Mouse (Mus musculus): Measurements from ENCODE around the gene Cx3cr1. TPM values are rescaled to one million over a fixed set of nuclear protein-coding genes. Genes with fewer than 3 reads are reported as not detected.

The Cx3cr1 gene
- polyA plus RNA-seq, 1 experiment = 14.4 TPM

DNA sequence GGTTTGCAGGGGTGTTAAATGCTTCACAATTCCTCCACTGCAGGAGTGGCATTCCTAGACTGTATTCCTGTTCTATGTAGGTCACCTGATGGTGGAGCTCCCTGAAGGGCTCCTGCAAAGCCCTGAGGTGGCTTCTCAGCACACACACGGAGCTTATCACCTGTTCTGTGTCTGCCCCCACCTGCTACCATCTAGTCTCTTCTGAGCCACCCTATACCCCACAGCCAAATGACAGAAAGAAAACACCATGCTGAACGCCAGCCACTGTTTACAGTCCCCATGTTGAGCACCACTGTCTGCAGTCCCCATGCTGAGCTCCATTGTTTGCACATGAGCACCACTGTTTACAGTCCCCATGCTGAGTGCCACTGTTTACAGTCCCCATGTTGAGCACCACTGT, 89.9 kb downstream of the Cx3cr1 start:
- WGBS = 47% methylated on average over 2 of the region's 2 CpGs
- no peak for TF ChIP-seq POLR2A (IDR thresholded peaks at IDR 0.05; ENCODE audit: low read depth, low read length)
- no peak for TF ChIP-seq CTCF (IDR thresholded peaks at IDR 0.05; ENCODE audit: extremely low read depth, insufficient read depth, insufficient read length, insufficient replicate concordance)
- Histone ChIP-seq H3K4me3 (ENCODE audit: extremely low read depth, insufficient read depth, insufficient read length) (no peak overlapping the region), H3K27me3 (ENCODE audit: control insufficient read depth, insufficient read depth, low read length) (no peaks in the 10 kb centered on the region), H3K27ac (ENCODE audit: insufficient read depth, low read length) (peak overlapping the region; percentile 32; the same call in 1 of the 2 replicates), H3K4me1 (ENCODE audit: control insufficient read depth, insufficient read depth, insufficient read length) (peaks cover 29% of the 10 kb centered on the region; the same call in 1 of the 2 replicates), H3K36me3 (ENCODE audit: control insufficient read depth, insufficient read depth, low read length) (peaks cover 6% of the 10 kb centered on the region)
- no peak for DNase-seq (ENCODE audit: low read depth in 1 of 2, low spot score in 2 of 2)

DNA sequence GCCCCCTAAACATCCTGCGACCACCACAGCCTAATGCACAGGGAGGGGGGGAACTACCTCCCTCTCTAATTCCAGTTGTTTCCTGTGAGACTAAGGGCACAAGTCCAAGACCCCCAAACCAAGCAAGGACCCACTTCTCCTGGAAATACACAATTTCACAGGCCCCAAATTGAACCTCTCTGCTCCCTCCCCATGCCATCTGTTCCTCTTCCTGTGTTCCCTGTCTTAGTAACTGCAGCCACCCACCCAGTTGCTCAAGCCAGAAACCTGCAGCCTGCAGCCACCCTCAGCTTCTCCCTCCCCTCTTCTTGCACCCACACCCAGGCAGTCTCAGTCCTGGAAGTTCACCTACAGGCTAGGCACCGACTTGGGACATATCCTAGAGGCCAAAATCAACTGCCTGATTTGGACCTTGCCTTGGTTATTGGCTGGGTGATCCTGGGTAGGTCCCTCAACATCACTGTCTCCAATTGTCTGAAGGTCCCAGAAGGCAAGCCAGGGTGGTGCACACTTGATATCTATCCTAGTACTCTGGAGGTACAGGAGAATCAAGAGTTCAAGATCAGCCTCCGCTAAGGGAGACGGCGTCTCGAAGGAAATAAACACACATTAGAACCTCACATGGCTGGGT, 90.8 kb downstream of the Cx3cr1 start:
- Histone ChIP-seq H3K27ac (ENCODE audit: insufficient read depth, low read length) (peak overlapping the region; percentile 91), H3K4me1 (ENCODE audit: control insufficient read depth, insufficient read depth, insufficient read length) (peaks cover 29% of the 10 kb centered on the region; the same call in 1 of the 2 replicates), H3K4me3 (ENCODE audit: extremely low read depth, insufficient read depth, insufficient read length) (peak overlapping the region; percentile 12; the same call in 1 of the 2 replicates), H3K27me3 (ENCODE audit: control insufficient read depth, insufficient read depth, low read length) (no peaks in the 10 kb centered on the region), H3K36me3 (ENCODE audit: control insufficient read depth, insufficient read depth, low read length) (peaks cover 11% of the 10 kb centered on the region)
- DNase-seq (ENCODE audit: low read depth in 1 of 2, low spot score in 2 of 2) = no peak
- WGBS = 49% methylated on average over 6 of the region's 6 CpGs
- TF ChIP-seq POLR2A (IDR thresholded peaks at IDR 0.05; ENCODE audit: low read depth, low read length) (no peak), CTCF (IDR thresholded peaks at IDR 0.05; ENCODE audit: extremely low read depth, insufficient read depth, insufficient read length, insufficient replicate concordance) (no peak)

DNA sequence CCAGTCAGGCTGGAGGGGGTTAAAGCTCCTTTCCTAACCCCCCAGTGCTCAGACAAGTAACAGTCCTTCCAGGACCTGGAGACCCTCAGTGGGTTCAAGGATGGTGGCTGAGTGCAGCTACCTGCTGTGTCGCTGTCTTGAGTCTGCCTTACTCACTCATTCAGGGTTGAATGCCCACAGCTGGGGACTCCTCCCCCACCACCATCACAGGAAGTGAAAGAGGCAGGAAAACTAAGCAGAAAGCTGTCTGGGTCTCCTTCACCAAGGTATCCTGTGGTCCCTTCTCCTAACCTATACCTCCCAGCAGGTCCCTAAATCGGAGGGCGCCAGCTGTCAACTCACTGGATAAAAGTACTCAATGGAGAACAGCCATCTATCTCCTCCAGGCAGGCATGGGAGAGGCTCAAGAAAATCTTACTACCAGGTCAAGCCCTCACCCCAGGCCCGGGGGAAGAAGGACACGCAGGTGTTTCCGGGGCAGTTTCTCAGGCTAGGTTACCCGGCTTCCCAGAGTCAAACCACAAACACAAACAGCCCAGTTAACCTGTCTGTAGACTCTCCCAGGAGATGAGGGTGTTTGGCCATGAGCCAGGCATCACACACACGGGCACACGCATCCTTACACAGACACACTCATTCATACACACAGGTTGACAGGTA, 91.4 kb downstream of the Cx3cr1 start:
- DNase-seq (ENCODE audit: low read depth in 1 of 2, low spot score in 2 of 2) = peak; percentile 57 to 79
- peaks cover 29% of the 10 kb centered on the region; the same call in 1 of the 2 replicates for H3K4me1 ChIP-seq (ENCODE audit: control insufficient read depth, insufficient read depth, insufficient read length)
- H3K27me3 ChIP-seq (ENCODE audit: control insufficient read depth, insufficient read depth, low read length) = no peaks in the 10 kb centered on the region
- peak overlapping the region; percentile 64 for H3K4me3 ChIP-seq (ENCODE audit: extremely low read depth, insufficient read depth, insufficient read length)
- TF ChIP-seq POLR2A (IDR thresholded peaks at IDR 0.05; ENCODE audit: low read depth, low read length) = no peak; the same call in 1 of the 2 replicates
- TF ChIP-seq CTCF (IDR thresholded peaks at IDR 0.05; ENCODE audit: extremely low read depth, insufficient read depth, insufficient read length, insufficient replicate concordance) = no peak
- WGBS = 4% methylated on average over 9 of the region's 9 CpGs
- H3K36me3 ChIP-seq (ENCODE audit: control insufficient read depth, insufficient read depth, low read length) = peaks cover 17% of the 10 kb centered on the region
- H3K27ac ChIP-seq (ENCODE audit: insufficient read depth, low read length) = peak overlapping the region; percentile 91

DNA sequence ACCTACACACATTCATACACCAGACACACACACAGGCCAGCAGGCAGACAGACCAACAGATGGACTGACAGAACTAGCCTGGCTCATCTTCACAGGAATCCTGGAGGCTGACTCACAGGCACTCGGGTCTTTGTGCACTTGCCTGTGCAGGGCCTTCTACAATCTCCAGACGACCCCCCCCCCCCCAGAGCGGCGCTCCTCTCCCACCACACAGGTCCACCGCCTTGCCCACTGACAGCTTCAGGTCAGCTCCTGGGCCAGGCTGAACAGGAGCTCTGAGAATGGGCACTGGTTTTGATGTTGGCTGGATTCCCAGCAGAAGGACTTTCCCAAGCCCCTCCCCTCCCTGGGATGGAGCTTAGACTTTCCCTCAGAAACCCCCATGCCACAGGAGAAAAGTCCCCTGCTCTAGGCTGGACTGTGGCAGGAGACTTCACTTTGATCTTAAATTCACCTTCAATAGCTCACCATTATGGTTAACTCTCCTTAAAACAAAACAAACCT, 92.1 kb downstream of the Cx3cr1 start:
- Histone ChIP-seq H3K4me3 (ENCODE audit: extremely low read depth, insufficient read depth, insufficient read length) (peak overlapping the region; percentile 64), H3K4me1 (ENCODE audit: control insufficient read depth, insufficient read depth, insufficient read length) (peaks cover 29% of the 10 kb centered on the region; the same call in 1 of the 2 replicates), H3K36me3 (ENCODE audit: control insufficient read depth, insufficient read depth, low read length) (peaks cover 24% of the 10 kb centered on the region), H3K27me3 (ENCODE audit: control insufficient read depth, insufficient read depth, low read length) (no peaks in the 10 kb centered on the region), H3K27ac (ENCODE audit: insufficient read depth, low read length) (peak overlapping the region; percentile 91)
- WGBS = 8% methylated on average over 5 of the region's 5 CpGs
- DNase-seq (ENCODE audit: low read depth in 1 of 2, low spot score in 2 of 2) = no peak
- no peak for TF ChIP-seq POLR2A (IDR thresholded peaks at IDR 0.05; ENCODE audit: low read depth, low read length)
- no peak for TF ChIP-seq CTCF (IDR thresholded peaks at IDR 0.05; ENCODE audit: extremely low read depth, insufficient read depth, insufficient read length, insufficient replicate concordance)

DNA sequence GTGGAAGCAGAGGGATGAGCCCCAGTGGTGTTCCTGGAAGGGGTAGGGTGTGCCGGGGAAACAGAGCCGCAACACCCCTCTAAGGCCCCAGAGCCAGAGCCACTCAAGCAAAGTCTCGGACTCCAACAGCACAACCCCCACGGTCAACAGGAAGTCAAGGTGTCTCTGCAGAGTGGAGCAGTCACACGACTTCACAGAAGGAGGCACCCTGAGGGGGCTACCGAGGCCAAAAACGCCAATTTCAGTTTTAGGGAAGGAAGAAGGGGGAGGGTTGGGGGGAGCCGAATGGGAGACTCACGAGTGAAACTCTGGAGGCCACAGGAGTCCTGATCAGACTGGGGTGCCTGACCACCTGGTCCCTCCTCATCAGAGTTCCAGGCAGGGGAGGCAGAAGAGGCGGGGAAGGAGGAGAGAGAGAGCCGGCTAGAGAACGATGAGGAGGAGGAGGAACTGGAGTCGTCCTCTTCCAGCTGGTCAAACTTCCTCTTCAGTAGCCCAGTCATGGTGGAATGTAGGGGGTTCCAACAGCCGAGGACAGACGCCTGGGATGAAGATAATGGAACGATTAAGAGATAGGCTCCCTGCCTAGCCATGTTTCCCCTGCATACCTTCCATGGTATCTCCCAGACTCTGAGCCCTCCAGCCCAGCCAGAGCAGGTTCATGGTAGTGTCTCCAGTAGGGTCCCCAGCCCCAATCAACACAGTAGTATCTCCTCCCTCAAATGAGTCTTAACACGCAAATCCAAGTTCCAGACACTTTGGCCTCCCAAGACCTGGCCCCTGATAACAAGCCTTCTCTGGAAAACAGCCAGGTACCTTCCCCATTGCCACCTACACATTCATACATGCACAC, 92.7 kb downstream of the Cx3cr1 start:
- WGBS = 5% methylated on average over 17 of the region's 17 CpGs
- H3K36me3 ChIP-seq (ENCODE audit: control insufficient read depth, insufficient read depth, low read length) = peaks cover 31% of the 10 kb centered on the region
- H3K4me3 ChIP-seq (ENCODE audit: extremely low read depth, insufficient read depth, insufficient read length) = peak overlapping the region; percentile 64
- H3K4me1 ChIP-seq (ENCODE audit: control insufficient read depth, insufficient read depth, insufficient read length) = peaks cover 29% of the 10 kb centered on the region; the same call in 1 of the 2 replicates
- peak in 1 of 2 experiments; percentile 53 for DNase-seq (ENCODE audit: low read depth in 1 of 2, low spot score in 2 of 2)
- no peaks in the 10 kb centered on the region for H3K27me3 ChIP-seq (ENCODE audit: control insufficient read depth, insufficient read depth, low read length)
- no peak; the same call in 1 of the 2 replicates for TF ChIP-seq POLR2A (IDR thresholded peaks at IDR 0.05; ENCODE audit: low read depth, low read length)
- no peak for TF ChIP-seq CTCF (IDR thresholded peaks at IDR 0.05; ENCODE audit: extremely low read depth, insufficient read depth, insufficient read length, insufficient replicate concordance)
- peak overlapping the region; percentile 91 for H3K27ac ChIP-seq (ENCODE audit: insufficient read depth, low read length)

DNA sequence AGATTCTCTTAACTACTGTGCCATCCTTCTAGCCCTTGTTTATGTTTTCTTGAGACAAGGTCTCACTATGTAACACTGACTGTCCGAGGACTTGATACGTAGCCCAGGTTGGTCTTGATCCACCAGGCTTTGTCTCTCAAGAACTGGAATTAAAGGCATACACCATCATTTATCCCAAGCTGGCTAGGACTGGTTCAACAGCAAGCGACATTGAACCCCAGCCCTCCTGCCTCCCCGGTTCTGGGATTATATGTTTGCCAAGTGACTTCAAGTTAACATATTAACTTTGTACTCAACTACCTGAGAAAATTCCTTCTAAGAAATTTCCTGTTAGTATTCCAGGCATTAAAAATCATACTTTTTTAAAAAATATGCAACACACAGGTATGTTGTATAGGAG, 94.4 kb downstream of the Cx3cr1 start:
- WGBS = 94% methylated on average over 4 of the region's 4 CpGs
- no peak for DNase-seq (ENCODE audit: low read depth in 1 of 2, low spot score in 2 of 2)
- peaks cover 21% of the 10 kb centered on the region; the same call in 1 of the 2 replicates for H3K4me1 ChIP-seq (ENCODE audit: control insufficient read depth, insufficient read depth, insufficient read length)
- H3K27ac ChIP-seq (ENCODE audit: insufficient read depth, low read length) = no peak overlapping the region
- TF ChIP-seq POLR2A (IDR thresholded peaks at IDR 0.05; ENCODE audit: low read depth, low read length) = no peak
- no peak for TF ChIP-seq CTCF (IDR thresholded peaks at IDR 0.05; ENCODE audit: extremely low read depth, insufficient read depth, insufficient read length, insufficient replicate concordance)
- no peaks in the 10 kb centered on the region for H3K27me3 ChIP-seq (ENCODE audit: control insufficient read depth, insufficient read depth, low read length)
- H3K36me3 ChIP-seq (ENCODE audit: control insufficient read depth, insufficient read depth, low read length) = peaks cover 41% of the 10 kb centered on the region
- H3K4me3 ChIP-seq (ENCODE audit: extremely low read depth, insufficient read depth, insufficient read length) = no peak overlapping the region

Measured in spleen, adult 2 months (tissue).